Mouse (Mus musculus): ENCODE data around the gene Kiss1r.

Gene Kiss1r

GRCm38 (mm10) chr10:79916808-79917531 lies at the start of gene Kiss1r:
Gene Kiss1r, plus strand, starts transcription at chr10:79916971.
- 1% methylated on average over 42 of the region's 42 CpGs for WGBS

- 50% methylated on average over 8 of the region's 8 CpGs for WGBS
These were observed 44.9 kb upstream of the Kiss1r start for GRCm38 (mm10) chr10:79871845-79872244.

- WGBS: 52% methylated on average over 3 of the region's 3 CpGs
These were observed 43.9 kb upstream of the Kiss1r start for GRCm38 (mm10) chr10:79872862-79873261.

GRCm38 (mm10) chr10:79873313-79873712 lies 43.5 kb upstream of the Kiss1r start:
- 12% methylated on average over 6 of the region's 6 CpGs for WGBS

- 2% methylated on average over 26 of the region's 26 CpGs for WGBS
These were observed 43.0 kb upstream of the Kiss1r start for GRCm38 (mm10) chr10:79873715-79874289.

- WGBS: 1% methylated on average over 57 of the region's 57 CpGs
These were observed 42.4 kb upstream of the Kiss1r start, which contains the start of the genes Prtn3 and Plppr3 for GRCm38 (mm10) chr10:79874290-79874862. Gene Prtn3, plus strand, starts transcription at chr10:79874476. Gene Plppr3, minus strand, starts transcription at chr10:79874634.

GRCm38 (mm10) chr10:79877174-79877573 lies 39.6 kb upstream of the Kiss1r start:
- 82% methylated on average over 1 of the region's 1 CpGs for WGBS

GRCm38 (mm10) chr10:79877757-79878156 lies 39.0 kb upstream of the Kiss1r start:
- WGBS: 69% methylated on average over 12 of the region's 12 CpGs

- WGBS: 74% methylated on average over 3 of the region's 3 CpGs
These were observed 37.2 kb upstream of the Kiss1r start for GRCm38 (mm10) chr10:79879527-79879926.

- WGBS: 31% methylated on average over 9 of the region's 9 CpGs
These were observed 36.0 kb upstream of the Kiss1r start for GRCm38 (mm10) chr10:79880721-79881120.

- WGBS: 22% methylated on average over 22 of the region's 22 CpGs
These were observed 34.8 kb upstream of the Kiss1r start for GRCm38 (mm10) chr10:79881981-79882380.

- 18% methylated on average over 22 of the region's 22 CpGs for WGBS
These were observed 33.3 kb upstream of the Kiss1r start for GRCm38 (mm10) chr10:79883297-79884084.

- WGBS: 47% methylated on average over 4 of the region's 4 CpGs
These were observed 32.3 kb upstream of the Kiss1r start for GRCm38 (mm10) chr10:79884446-79884845.

- WGBS: 71% methylated on average over 3 of the region's 3 CpGs
These were observed 31.8 kb upstream of the Kiss1r start for GRCm38 (mm10) chr10:79884938-79885337.

- 85% methylated on average over 6 of the region's 6 CpGs for WGBS
These were observed 30.7 kb upstream of the Kiss1r start, which contains the start of gene Elane for GRCm38 (mm10) chr10:79886054-79886453. Gene Elane, plus strand, starts transcription at chr10:79886247.

- WGBS: 90% methylated on average over 8 of the region's 8 CpGs
These were observed 30.2 kb upstream of the Kiss1r start for GRCm38 (mm10) chr10:79886611-79887010.

GRCm38 (mm10) chr10:79889386-79889785 lies 27.4 kb upstream of the Kiss1r start:
- WGBS: 85% methylated on average over 2 of the region's 2 CpGs

GRCm38 (mm10) chr10:79890670-79891069 lies 26.1 kb upstream of the Kiss1r start, which contains the start of gene Cfd:
Gene Cfd, plus strand, starts transcription at chr10:79890853.
- 52% methylated on average over 5 of the region's 5 CpGs for WGBS

- 44% methylated on average over 22 of the region's 22 CpGs for WGBS
These were observed 24.2 kb upstream of the Kiss1r start for GRCm38 (mm10) chr10:79892451-79893118.

GRCm38 (mm10) chr10:79896306-79896705 lies 20.5 kb upstream of the Kiss1r start:
- 74% methylated on average over 16 of the region's 16 CpGs for WGBS

- 85% methylated on average over 13 of the region's 13 CpGs for WGBS
These were observed 20.0 kb upstream of the Kiss1r start for GRCm38 (mm10) chr10:79896814-79897213.

Measured in cerebral cortex, adult 2 months (tissue).